Mouse (Mus musculus) kidney, adult 9 months (tissue): ENCODE measurements at regions not wholly inside any gene's neighbourhood (a gene's known extent, or its start where the extent isn't known, plus 50 kb on each side); places are given as distances from the start of the nearest gene placed in this dataset.
"Not testable (repeated sequence)": the region's sequence is repeated elsewhere in the genome, so short reads cannot be mapped to it uniquely, and the experiment has no call there.

ENCODE experiments used
- DNase-seq: peaks from one replicate; pipeline ENCODE4 v3.0.0; 2022

DNA sequence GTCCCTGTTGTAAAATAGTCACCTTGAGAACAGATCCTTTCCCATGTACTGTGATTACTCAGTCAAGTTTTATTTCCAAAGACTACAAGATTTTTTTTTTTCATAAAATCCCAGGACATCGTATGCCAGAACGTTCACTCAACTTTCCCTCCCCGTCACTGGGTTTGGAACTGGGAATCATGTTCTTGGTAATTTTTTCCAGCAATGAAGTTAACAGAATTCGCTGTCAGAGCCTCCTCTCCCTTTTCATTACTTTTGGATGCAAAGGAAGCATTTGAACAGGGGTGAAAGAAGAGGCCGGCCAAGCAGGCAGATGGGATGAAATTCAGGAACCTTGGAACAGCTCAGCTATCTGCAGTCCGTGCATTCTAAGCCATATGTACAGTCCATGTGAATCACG is 589.7 kb upstream of the Clint1 start:
- no peak for DNase-seq

DNA sequence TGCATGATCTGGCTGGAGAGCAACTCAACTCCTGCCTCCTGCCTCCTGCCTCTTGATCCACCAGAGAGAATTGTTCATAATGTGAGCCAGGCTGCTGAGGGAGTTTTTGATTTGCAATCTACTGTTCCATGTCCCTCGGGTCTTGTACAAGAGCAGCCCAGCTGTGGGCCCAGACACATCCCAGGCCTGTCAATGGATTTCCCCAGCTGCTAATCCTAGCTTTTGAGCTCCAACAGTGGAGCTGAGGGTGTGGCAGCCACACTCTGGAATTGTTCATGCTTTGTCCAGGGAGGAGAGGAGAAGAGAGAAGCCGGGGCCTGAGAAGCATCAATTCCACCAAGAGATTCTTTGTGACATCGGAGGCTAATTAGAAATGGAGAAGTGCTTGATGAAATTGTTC is 587.9 kb upstream of the Clint1 start:
- DNase-seq: no peak

DNA sequence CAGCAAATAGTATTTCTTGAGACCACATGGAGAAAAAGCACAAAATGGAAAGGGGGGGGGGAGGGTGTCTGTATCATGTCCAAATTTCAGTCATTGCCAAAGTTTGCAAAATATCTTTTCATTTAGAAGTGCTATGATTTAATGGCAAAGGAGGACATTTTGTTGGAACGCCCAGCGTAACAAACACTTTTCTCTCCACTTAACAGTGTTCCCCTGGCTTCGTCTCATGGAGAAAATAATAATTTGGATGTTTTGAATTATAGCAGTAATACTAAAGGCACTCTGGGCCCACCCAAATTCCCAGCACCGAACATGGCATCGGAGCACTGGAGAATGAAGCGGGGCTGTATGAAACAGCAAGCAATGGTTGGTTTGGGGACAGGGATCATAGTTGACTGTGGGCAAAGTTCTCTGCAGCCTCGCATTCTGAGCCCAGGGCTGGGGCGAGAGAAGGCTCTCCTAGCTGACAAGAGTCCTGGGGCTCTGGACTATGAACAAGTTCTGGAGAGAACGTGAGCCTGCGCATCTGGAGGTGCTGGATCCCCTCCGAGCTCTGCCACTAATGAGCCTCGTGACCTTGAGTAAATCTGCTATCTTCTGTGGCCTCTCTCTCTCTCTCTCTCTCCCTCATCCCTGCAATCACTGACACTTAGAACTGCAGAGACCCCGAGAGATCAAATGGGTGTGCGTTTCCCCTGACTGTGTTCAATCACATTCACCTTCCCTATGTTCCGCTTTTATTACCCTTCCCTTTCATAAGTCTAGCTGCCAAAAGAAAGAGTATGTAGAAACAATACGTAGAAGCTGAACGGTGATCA is 586.5 kb upstream of the Clint1 start:
- DNase-seq: no peak

DNA sequence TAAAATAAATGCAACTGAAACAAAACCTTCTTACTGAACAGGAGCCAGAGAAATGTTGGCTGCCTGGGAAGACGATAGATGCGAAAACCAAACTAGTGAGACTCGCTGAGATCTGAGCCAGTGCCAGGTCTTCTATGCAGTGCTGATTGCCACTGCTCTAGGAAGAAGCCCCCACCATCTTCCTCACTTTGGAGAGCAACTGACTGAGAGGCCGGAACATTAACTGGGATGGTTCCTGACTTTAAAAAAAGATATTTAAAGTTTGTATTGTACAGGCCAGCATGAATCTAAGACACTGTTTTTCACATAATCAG is 585.9 kb upstream of the Clint1 start:
- DNase-seq: no peak

DNA sequence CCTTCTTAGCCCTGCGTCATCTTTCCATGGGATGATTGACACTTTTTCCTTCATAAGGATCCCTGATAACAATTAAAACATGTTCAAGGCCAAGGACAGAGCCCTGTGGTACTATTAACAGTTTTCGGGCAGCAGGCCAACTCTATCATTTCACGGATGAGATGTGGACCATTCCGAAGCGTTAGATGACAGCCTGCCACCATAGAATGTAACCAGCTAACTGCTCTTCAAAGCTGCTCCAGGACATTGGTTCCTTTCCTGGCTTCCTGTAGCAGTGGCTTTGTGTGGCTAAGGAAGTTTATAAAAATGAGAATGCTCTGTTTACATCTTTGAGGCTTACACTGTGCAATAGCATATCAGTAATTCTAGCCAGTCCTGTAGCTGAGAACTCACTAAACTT is 582.6 kb upstream of the Clint1 start:
- DNase-seq: no peak

DNA sequence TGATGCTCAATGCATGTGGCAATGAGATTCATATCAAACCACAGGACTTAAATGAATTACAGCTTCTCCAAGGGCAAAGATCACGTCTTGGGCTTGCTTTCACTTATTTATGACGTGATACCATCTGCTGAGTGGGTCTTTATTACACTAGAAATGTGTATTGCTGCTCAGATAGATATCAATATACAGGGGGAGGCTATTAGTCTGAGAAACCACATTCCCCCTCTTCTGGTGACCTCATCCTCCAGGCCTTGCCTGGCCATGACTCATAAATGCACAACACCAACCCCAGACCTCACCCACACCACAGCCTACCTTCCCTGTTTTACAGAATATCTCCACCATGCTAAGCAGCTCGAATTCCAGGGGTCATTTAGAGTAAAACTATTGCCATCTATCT is 580.6 kb upstream of the Clint1 start:
- DNase-seq: no peak

DNA sequence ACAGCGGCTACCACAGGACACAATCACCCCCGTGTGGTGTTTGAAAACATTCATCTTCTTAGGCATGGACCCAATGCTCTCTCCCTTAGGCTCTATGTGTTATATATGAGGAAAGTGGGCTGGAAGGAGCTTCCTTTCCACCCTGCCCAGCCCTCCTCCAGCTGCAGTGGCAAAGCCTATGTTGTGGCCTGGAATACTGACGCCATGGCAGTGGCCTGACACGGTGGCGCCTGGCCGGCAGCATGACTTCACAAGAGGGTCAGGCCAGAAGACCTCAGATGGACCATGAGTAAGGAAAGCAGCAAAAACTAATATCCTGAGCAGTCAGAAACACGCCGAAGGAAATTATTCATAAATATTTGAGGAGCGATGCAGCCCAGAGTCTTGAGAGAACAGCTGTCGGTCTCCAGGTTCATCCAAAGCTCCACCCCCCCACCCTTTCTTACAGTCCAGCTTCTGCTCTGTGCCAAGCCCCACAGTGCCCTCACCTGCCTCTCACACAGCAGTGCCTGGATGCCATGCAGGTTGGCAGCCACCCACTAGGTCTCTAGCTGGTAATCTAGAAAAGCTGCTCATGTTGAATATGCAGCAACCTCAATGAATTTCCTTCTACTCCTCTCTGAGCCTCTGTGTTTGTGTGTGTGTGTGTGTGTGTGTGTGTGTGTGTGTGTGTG is 577.3 kb upstream of the Clint1 start:
- no peak for DNase-seq

DNA sequence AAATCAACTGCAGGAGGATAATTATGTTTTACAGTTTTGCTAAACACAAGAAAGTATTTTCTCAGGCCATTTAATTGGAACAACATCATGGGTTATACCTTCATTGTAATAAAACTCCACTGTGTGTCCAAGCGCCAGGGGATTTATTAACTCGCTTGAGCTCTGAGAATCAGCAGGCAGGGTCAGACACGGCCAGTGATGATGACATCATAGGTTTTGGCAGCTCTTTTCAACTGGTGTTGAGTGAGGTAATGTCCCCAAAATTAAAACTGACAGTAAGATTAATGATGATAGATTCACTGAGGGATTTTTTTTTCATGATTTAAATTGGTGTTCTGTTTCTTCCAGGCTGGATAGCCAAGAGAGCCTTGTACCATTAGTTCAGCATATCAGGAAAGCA is 576.7 kb upstream of the Clint1 start:
- no peak for DNase-seq

DNA sequence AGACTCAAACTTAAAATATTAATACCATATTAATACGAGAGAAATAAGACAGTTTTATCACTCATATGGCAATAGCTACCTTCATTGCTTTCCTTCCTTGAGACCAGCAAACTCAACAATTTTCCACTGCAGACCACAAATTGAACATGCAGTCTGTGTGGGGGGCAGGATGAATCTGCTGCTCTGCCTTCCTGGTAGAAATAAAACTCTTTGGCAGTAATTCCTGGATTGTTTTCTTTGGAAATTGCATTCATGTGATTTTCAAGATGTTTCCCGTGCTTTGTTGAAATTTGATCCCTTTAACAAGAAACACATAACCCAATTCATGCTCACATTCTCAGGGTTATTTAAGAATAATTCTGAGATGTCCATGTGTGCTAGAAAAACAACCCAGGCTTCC is 555.1 kb upstream of the Clint1 start:
- DNase-seq: no peak

DNA sequence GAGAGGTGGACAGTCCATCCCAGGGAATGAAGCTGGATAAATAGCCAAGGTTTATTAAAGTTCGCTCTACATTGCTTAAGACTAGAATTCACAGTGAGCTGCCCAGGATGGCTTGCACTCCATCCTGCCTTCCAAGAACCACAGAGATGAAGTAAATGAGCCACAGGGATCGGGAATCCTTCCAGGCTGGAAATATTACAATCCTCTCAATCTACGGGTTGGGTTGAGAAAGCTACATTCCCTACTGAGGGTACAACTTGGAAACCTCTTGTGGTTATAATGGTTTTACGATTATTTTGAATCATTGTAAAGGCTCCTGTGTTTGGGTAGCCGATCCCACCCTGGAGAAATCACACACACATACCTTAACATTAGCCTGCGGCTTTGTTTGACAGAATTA is 539.9 kb upstream of the Clint1 start:
- DNase-seq: no peak

DNA sequence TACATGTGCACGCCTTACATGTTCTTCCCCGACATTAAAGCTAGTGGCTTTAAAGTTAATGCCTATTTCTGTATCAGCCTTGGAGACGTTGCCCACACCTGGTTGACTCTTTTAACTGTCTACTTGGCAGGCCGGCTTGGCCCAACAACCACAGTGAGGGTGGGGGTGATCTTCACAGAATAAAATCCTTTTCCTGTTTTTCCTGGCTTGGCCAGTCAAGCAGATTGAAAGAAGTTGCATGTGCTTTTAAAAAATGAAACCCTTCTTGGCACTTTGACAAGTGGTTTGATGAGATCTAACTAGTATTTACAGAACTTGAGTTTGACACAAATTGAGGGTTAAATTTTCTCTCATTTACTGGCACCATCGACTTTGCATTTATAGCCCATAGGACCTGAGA is 528.1 kb upstream of the Clint1 start:
- no peak for DNase-seq

DNA sequence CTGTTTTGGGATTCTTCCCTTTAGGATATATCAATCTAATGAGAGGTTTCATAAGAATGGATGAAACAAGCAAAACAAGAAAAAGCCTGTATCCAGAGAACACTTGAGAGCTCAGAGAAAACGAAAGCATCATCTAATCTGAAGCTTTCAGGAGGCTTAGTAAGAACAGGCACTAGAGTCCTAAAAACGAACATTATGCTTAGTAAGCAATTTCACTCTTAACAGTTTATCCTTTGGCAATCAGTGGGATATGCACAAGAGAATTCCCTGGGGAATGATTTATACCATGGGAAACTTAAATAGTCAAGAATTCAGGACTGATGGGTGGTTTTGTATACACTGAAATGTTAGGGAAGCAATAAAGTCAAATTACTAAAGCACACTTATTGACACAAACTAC is 521.5 kb upstream of the Clint1 start:
- no peak for DNase-seq

DNA sequence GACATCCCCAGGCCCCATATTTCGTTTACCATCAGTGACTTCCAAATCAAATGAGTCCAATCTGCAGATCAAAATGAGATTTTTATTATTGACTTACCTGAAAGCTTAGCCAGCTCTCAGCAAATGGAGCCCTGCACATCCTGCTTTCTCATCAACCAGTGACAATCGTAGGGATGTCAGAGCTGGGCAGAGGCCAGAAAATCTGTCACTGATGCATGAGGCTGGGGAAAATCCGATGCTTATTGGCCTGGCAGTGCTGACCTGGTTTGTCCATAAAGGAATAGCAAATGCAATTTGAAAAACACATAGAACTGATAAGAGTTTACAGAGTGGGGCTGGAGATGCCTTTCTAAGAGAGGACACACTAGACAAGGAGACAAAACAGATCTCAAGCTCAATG is 518.1 kb upstream of the Clint1 start:
- no peak for DNase-seq

DNA sequence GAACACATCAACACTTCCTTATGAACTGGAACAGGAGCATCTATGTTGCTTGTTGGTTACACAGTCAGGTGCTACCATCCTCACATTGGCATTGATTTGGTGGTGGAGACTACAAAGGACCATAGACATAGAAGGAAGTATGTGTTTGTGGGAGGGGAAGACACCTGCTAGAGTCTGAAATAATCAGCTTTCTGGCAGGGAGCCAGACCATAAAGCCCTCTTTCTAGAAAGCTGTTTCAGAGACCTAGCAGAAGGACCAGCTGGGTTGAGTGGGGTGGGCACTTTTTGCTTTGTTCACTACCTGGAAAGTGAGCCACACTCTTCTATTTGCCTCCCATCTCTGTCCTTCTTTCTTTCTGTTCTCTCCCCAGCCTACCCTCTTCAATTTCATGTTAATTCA is 502.5 kb upstream of the Clint1 start:
- no peak for DNase-seq

DNA sequence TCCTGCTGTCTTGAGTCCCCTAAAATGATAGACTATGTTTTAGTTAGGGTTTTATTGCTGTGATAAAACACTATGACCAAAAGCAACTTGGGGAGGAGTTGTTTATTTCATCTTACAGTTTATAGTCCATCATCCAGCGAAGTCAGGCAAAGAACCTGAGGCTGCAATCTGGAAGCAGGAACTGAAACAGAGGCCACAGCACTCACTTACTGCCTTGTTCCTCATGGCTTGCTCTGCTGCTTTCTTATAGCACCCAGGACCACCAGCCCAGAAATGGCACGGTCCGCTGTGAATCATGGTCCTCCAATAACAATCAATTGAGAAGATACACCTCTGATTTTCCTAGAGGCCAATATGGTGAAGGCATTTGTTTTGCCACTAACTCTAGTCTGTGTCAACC is 486.5 kb upstream of the Clint1 start:
- DNase-seq: no peak

DNA sequence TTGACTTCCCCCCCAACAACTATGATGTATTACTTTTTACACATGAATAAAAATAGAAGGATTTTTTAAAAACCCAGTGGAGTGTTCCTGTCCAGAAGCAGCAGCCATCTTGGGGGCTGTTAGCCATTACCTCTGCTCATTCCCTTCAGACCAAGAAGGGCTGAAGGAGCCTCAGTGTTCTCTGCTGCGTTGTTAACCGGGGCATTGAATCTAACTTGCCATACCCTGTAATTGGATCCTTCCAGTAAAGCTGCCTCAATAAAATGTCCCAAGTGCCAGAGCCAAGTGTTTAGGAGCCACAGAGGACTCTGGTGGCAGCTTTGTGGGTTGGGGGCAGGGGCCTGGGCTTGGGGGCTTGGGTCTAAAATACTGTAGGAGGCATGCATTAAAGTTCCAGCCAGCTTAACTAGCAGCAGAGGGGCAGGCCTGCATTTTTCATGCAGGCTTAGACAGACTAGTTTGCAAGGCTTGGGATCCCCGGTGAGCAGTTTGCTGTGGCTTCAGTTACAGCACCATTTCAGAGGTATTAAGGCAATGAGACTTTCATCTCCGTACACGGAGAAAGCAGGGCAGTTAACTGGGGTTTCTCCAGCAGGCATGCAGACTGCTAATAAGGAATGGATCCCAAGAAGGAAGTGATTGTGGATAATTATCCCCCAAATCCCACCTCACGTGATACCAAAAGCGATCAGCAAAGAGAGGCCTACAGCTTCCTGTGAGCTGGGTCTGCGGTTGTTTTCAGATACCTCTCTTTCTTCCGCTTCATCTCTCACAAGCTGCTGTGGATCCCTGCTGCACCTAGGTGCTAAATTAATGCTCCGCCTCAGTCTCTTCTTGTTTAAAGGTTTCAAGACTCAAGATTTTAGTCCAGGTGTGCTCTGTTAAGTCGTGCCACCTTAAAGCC is 462.4 kb upstream of the Clint1 start:
- no peak for DNase-seq

DNA sequence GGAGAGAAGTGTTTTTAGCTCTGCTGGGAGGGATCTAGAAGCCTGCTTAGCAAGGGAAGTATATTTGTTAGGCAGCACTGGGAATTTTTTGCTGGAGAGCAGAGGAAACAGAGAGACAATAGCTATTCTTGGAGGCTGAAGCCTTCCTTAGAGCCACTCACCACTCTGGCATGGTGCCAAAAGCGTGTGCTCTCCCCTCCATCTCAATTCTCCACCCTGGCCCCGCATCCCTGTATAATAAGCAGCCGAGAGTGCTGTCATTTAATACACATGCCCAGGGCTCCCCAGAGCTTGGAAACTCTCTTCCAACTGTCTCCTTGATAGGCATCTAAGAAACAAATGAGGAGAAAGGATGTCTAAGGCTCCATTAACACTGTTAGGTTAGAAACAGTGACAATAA is 455.8 kb upstream of the Clint1 start:
- no peak for DNase-seq

DNA sequence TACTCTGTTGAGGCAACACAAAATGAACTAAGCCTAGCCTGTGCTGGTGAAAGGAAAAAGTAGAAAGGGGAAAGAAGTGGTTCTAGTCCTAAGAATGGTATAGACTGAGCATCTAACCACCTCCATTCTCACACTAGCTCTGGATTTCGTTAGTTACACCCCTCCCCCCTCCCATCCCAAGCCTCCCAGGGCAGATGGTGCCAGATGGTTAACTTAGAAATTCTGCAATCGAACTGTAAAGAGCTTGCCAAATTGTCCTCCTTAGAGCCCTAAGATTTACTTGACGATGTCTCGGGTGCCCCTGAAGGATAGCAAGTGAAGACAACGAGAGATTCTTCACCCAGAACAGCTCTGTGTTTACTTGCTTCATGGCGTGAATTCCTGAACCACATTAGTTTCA is 453.7 kb upstream of the Clint1 start:
- DNase-seq: no peak

DNA sequence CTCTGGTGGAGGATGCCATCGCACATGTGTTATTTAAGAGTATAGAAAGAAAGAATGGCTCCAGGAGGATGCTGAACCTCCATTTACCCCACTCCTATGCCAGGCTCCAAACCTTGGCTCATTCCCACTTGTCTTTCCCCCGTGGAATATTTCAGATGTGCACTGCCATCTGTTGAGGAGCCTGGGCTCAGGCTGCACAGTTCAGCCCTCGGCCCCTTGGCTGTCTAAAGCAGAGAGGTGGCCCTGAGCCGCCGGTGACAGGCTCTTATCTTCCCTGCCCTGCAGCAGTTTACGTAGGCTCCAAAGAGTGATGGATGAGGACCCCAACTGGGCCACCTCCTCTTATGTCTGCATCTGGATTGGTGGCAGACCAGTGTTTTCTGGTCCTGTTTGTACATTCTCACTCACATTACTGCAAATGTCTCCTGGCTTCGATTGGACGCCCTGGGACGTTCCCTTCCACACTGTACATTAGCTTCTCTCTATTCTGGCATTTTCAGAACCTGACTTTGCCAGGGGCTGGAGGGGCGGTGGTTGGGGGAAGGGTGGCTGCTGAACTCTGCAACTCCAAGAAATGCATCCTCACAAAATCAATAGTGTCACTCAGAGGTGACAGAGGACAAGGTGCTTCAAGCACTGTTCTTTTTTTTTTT is 447.3 kb upstream of the Clint1 start:
- DNase-seq: no peak

DNA sequence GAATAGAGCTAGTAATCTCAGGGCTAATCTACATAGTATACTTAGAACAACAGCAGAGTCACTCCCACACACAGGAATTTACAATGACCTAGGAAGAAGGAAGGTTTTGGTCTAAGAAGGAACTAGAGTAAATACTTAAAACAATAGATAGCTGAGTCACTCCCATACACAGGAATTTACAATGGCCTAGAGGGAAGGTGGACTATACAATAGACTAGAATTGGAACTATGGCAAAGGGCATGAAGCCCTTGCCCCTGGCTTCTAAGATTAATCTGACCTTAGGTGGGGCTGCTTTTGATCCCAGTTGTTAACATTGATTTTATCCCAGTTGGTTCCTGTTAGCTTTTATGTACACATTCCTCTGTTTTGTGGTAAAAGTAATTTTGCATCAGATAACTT is 427.8 kb upstream of the Clint1 start:
- not testable (repeated sequence) for DNase-seq

DNA sequence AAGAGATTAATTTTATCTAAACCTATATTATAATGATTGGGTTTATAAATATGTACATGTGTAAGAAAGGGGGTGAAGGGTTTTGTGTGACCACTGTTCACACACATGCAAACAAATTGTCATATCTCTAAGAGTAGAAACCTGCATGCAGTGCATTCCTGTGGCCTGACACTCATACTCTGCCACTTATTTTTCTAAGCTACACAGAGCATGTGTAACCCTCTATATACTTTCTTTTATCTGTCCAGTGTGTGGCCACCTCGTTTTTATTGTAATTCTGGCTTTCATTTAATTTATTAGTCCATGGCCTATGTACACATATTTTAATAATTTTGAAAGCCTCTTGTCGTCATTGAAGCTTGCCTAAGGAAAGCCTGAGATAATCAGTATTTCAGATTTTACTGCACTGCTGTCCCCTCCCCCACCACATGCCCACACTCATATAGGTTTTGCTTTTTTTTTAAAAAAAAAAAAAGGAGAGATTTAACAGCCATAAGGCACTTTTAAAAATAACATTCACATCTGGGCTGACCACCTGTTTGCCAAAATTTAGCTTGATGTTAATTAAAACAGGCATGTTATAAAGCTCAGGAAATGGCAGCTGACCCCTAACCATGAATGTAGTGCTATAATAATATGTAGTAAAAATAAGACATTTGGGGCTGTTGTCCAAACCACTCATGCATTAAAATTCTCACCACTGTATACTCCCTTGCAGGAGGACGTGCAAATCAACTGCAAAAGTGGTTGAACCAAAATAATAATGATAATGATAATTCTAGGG is 410.7 kb upstream of the Clint1 start:
- DNase-seq: no peak

DNA sequence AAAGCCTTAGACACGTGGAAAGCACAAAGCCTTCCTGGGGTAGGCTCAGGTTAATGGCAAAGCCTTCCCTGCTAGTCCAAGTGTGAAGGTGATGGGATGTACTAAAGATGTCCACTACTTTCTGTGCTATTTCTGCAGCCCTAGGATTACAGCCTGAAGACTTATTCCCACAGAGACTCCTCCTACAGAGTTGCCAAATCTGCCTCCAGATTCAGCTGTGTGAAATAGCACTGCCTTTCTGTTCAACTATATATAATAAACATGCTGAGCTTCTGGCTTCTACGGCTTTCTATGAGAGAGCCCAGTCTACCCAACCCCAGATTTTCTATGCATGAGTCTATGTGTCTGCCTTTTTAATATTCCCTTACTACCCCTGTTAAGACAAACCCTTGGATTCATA is 405.3 kb upstream of the Clint1 start:
- no peak for DNase-seq

DNA sequence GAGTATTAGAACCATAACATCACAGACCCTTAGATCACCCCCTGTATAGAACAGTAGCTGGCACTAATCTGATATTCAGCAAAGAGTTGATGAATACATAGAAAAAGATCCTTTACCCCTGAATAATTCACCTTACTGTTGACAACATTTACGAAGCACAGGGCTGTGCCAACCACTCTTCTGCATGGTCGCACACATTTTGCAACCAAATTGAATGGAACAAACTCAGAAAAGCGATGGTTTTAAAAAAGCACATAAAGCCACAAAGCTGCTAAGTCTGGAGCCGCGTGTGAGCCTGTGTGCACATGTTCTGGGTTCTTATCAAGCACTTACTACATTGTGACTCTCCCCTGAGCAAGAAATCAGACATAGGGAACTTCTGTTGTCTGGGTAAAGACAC is 397.6 kb upstream of the Clint1 start:
- DNase-seq: no peak
